In the genomic region with DNA sequence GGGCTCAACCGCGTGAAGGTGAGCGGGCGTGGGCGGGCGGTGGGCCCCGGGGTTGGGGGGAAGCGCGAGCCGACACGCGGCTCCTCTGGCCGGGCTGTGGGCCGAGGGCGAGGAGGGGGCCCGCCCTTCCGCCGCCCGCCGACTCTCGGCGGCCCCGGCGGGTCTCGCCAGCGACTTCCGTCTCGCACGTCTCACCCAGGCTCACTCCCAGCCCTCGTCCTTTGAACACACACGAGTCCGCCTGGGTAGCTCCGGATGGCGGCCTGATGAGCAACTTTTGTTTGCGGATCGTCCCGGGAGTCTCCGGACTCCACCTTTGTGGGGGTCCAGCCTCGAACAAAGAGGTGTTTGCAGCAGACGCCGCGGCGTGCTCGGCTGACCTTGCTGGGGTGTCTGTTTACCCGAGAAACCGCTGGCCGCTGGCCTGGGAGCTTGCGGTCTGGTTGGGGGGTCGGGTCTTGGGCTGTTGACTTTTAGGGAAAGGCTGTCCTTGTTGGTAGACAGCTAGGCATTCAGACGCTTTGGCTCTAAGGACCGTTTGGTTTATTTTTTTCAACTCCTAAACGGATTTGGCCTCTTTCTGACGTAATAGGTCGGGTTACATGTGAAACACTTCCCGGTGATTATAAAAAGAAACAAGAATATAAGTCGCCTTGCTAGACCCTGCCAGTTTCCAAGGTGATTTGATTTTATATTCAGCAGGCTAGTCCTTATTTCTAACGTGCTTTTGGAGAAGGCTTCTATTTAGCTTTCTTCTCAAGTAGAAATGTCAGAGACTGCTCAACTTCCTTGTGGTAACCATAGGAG, we compare ENCODE assay signal across 8 mouse cellular contexts. TPM values are rescaled to one million over a fixed set of nuclear protein-coding genes. Genes with fewer than 3 reads are reported as not detected.
DNase-seq lines count a peak whose midpoint lies in the region; ATAC-seq lines count a peak whose summit lies in the region.

No protein-coding gene starts in this region.

- no peaks in the 10 kb centered on the region for H3K27me3 ChIP-seq in hindbrain, embryonic 10.5 days (ENCODE audit: insufficient read depth, poor library complexity, severe bottlenecking)
- no peaks in the 10 kb centered on the region for H3K27me3 ChIP-seq in limb, embryonic 13.5 days
- no peaks in the 10 kb centered on the region; the same call in 1 of the 2 replicates for H3K27me3 ChIP-seq in midbrain, embryonic 12.5 days

- peak overlapping the region; percentile 87 for H3K9ac ChIP-seq in limb, embryonic 13.5 days
- peak overlapping the region; percentile 86 for H3K9ac ChIP-seq in midbrain, embryonic 12.5 days (replicated peaks)

- under 1% methylated on average over 57 of the region's 57 CpGs for WGBS in hindbrain, embryonic 10.5 days
- under 1% methylated on average over 55 of the region's 57 CpGs for WGBS in limb, embryonic 13.5 days
- WGBS in midbrain, embryonic 12.5 days = under 1% methylated on average over 57 of the region's 57 CpGs

- H3K9me3 ChIP-seq in hindbrain, embryonic 10.5 days = no peaks in the 10 kb centered on the region
- H3K9me3 ChIP-seq in limb, embryonic 13.5 days = no peaks in the 10 kb centered on the region
- no peaks in the 10 kb centered on the region for H3K9me3 ChIP-seq in midbrain, embryonic 12.5 days

- H3K36me3 ChIP-seq in hindbrain, embryonic 10.5 days = peaks cover 26% of the 10 kb centered on the region
- peaks cover 13% of the 10 kb centered on the region for H3K36me3 ChIP-seq in limb, embryonic 13.5 days
- peaks cover 14% of the 10 kb centered on the region for H3K36me3 ChIP-seq in midbrain, embryonic 12.5 days

- peak overlapping the region; percentile 99 for H3K27ac ChIP-seq in hindbrain, embryonic 10.5 days
- H3K27ac ChIP-seq in limb, embryonic 13.5 days = peak overlapping the region; percentile 93
- peak overlapping the region; percentile 84 for H3K27ac ChIP-seq in midbrain, embryonic 12.5 days (replicated peaks)

- ATAC-seq in limb, embryonic 13.5 days (ENCODE audit: low FRiP score, low read depth) = peak; percentile 84
- ATAC-seq in midbrain, embryonic 12.5 days (ENCODE audit: low FRiP score, low read depth) = no peak; the same call in none of the 2 replicates

- peak; percentile 32 for DNase-seq in layer of hippocampus, adult 11-12 months (ENCODE audit: low spot score)
- DNase-seq in layer of hippocampus, adult 9-10 months (ENCODE audit: low spot score) = no peak
- peak; percentile 72 for DNase-seq in adrenal gland, postnatal 10 days
- DNase-seq in fibroblast of lung, adult 2 months (ENCODE audit: low read depth) = peak; percentile 74
- peak; percentile 78 for DNase-seq in hindbrain, embryonic 10.5 days (ENCODE audit: low spot score)
- DNase-seq in spleen, postnatal 36 days (ENCODE audit: low spot score in 2 of 2) = peak; percentile 64

- peaks cover 24% of the 10 kb centered on the region for H3K4me1 ChIP-seq in hindbrain, embryonic 10.5 days (replicated peaks)
- peaks cover 25% of the 10 kb centered on the region for H3K4me1 ChIP-seq in limb, embryonic 13.5 days
- peaks cover 21% of the 10 kb centered on the region for H3K4me1 ChIP-seq in midbrain, embryonic 12.5 days

- peak overlapping the region; percentile 89 for H3K4me3 ChIP-seq in hindbrain, embryonic 10.5 days
- H3K4me3 ChIP-seq in limb, embryonic 13.5 days = peak overlapping the region; percentile 63
- H3K4me3 ChIP-seq in midbrain, embryonic 12.5 days = peak overlapping the region; percentile 84

- H3K4me2 ChIP-seq in limb, embryonic 13.5 days (replicated peaks) = peak overlapping the region; percentile 82
- peak overlapping the region; percentile 54 for H3K4me2 ChIP-seq in midbrain, embryonic 12.5 days (replicated peaks)

RNA-seq across cellular contexts. Expression of a gene that starts 0.6 kb away (rescaled TPM):
- 100 to 1,000 TPM; 276 to 286 TPM for total RNA-seq in adrenal gland, postnatal 10 days (2021)
- 1,255 and 1,284 TPM in 2 replicates for polyA plus RNA-seq in hindbrain, embryonic 10.5 days (2016; fragmentation: Nextera tagmentation; extraction: Ambion mirVana)
- 947 and 968 TPM in 2 replicates for polyA plus RNA-seq in limb, embryonic 13.5 days (2015; fragmentation: Nextera tagmentation; extraction: Ambion mirVana)
- 910 and 914 TPM in 2 replicates for polyA plus RNA-seq in midbrain, embryonic 12.5 days (2016; fragmentation: Nextera tagmentation; extraction: Ambion mirVana)

RNA-seq across cellular contexts. Expression of a gene that starts 0.7 kb away (rescaled TPM):
- 1 to 10 TPM; 2.2 to 4.5 TPM for total RNA-seq in adrenal gland, postnatal 10 days (2021)
- polyA plus RNA-seq in hindbrain, embryonic 10.5 days (2016; fragmentation: Nextera tagmentation; extraction: Ambion mirVana) = 5.0 and 5.5 TPM in 2 replicates
- 9.1 and 10.8 TPM in 2 replicates for polyA plus RNA-seq in limb, embryonic 13.5 days (2015; fragmentation: Nextera tagmentation; extraction: Ambion mirVana)
- polyA plus RNA-seq in midbrain, embryonic 12.5 days (2016; fragmentation: Nextera tagmentation; extraction: Ambion mirVana) = 8.0 and 8.2 TPM in 2 replicates

RNA-seq across cellular contexts. Expression of a gene that starts 21.0 kb away (rescaled TPM):
- 10 to 100 TPM; 26.1 to 28.9 TPM for total RNA-seq in adrenal gland, postnatal 10 days (2021)
- 63.4 and 65.1 TPM in 2 replicates for polyA plus RNA-seq in hindbrain, embryonic 10.5 days (2016; fragmentation: Nextera tagmentation; extraction: Ambion mirVana)
- 52.8 and 56.1 TPM in 2 replicates for polyA plus RNA-seq in limb, embryonic 13.5 days (2015; fragmentation: Nextera tagmentation; extraction: Ambion mirVana)
- 69.6 and 71.6 TPM in 2 replicates for polyA plus RNA-seq in midbrain, embryonic 12.5 days (2016; fragmentation: Nextera tagmentation; extraction: Ambion mirVana)

RNA-seq across cellular contexts. Expression of a gene that starts 50.6 kb away (rescaled TPM):
- 10 to 100 TPM in 1 of 2 experiments, 1 to 10 TPM in 1; 8.4 to 11.0 TPM for total RNA-seq in adrenal gland, postnatal 10 days (2021)
- polyA plus RNA-seq in hindbrain, embryonic 10.5 days (2016; fragmentation: Nextera tagmentation; extraction: Ambion mirVana) = 4.3 and 5.6 TPM in 2 replicates
- polyA plus RNA-seq in limb, embryonic 13.5 days (2015; fragmentation: Nextera tagmentation; extraction: Ambion mirVana) = 8.5 and 8.7 TPM in 2 replicates
- 5.6 and 5.7 TPM in 2 replicates for polyA plus RNA-seq in midbrain, embryonic 12.5 days (2016; fragmentation: Nextera tagmentation; extraction: Ambion mirVana)
